Comparison of ENCODE assay signal across 7 mouse cellular contexts in the genomic region with DNA sequence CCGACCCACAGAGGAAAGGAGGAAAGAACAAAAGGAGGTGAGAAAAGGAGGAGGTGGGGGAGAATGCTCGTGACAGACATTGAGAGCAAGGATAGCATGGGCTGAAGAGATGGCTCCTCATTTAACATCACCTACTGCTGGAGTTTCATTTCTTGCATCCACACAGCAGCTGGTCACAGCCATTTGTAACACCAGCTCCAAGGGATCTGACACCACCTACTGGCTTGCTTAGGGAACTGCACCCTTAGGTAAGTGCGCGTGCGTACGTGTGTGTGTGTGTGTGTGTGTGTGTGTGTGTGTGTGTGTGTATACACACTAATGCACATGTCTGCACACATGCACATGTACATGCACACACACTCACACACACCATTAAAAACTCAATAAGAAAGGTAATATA. TPM values are rescaled to one million over a fixed set of nuclear protein-coding genes. Genes with fewer than 3 reads are reported as not detected.
DNase-seq lines count a peak whose midpoint lies in the region; ATAC-seq lines count a peak whose summit lies in the region.

No protein-coding gene starts in this region.

- no peaks in the 10 kb centered on the region for H3K9me3 ChIP-seq in kidney, embryonic 15.5 days (replicated peaks)

- H3K27me3 ChIP-seq in kidney, embryonic 15.5 days = no peaks in the 10 kb centered on the region

- DNase-seq in kidney, postnatal 36 days = no peak
- DNase-seq in CD4-positive helper T cell, adult 2 months (ENCODE audit: low read depth, low spot score) = peak; percentile 17
- DNase-seq in adipocyte (ENCODE audit: low spot score) = peak; percentile 6
- peak; percentile 39 for DNase-seq in lung, postnatal 14 days
- no peak for DNase-seq in spleen, postnatal 4 days (ENCODE audit: low spot score in 2 of 2)

- peaks cover 21% of the 10 kb centered on the region for H3K4me1 ChIP-seq in kidney, embryonic 15.5 days

- no peak for ATAC-seq in kidney, embryonic 15.5 days (replicated peaks; ENCODE audit: low FRiP score)
- no peak for ATAC-seq in monocyte, adult 5-6 weeks (replicated peaks; ENCODE audit: insufficient number of reproducible peaks, low FRiP score, low TSS enrichment, poor library complexity, severe bottlenecking)

- no peaks in the 10 kb centered on the region for H3K36me3 ChIP-seq in kidney, embryonic 15.5 days

- no peak overlapping the region for H3K4me2 ChIP-seq in kidney, embryonic 15.5 days

- 80% methylated on average over 6 of the region's 6 CpGs for WGBS in kidney, embryonic 15.5 days

- no peak overlapping the region for H3K4me3 ChIP-seq in kidney, embryonic 15.5 days (replicated peaks)

- H3K9ac ChIP-seq in kidney, embryonic 15.5 days = no peak overlapping the region

- H3K27ac ChIP-seq in kidney, embryonic 15.5 days = peak overlapping the region; percentile 64

RNA-seq across cellular contexts. Expression of a gene that starts 20.8 kb away (rescaled TPM):
- 14.5 and 17.3 TPM in 2 replicates for polyA plus RNA-seq in kidney, embryonic 15.5 days (2015; fragmentation: Nextera tagmentation; extraction: Ambion mirVana)
- 4.8 to 11.3 TPM (median 6.2 TPM) in 3 replicates for total RNA-seq in monocyte, adult 5-6 weeks (2017)

Comparison
In these comparisons a context has a peak if more than half of its experiments do, and no peak if none do; other contexts are left out.
1. DNase-seq: peak in CD4-positive helper T cell, adult 2 months (single experiment), adipocyte (single experiment) and lung, postnatal 14 days (single experiment); none in kidney, postnatal 36 days (0 of 2) and spleen, postnatal 4 days (0 of 2).